Mouse (Mus musculus) myocyte (in vitro differentiated cells): ENCODE results near the gene Heg1. TPM values are rescaled to one million over a fixed set of nuclear protein-coding genes. Genes with fewer than 3 reads are reported as not detected.

ENCODE experiments used
- H3K27me3 ChIP-seq: one replicate; pipeline ENCODE4 v1.6.1; 2011; ENCODE audit not compliant: control insufficient read depth, insufficient read depth, insufficient read length
- H3K36me3 ChIP-seq: one replicate; pipeline ENCODE4 v1.6.1; 2011; ENCODE audit not compliant: control insufficient read depth, insufficient read depth
- H3K4me2 ChIP-seq: one replicate; pipeline ENCODE4 v1.6.1; 2011; ENCODE audit warnings: low read depth, control low read depth
- H3K4me3 ChIP-seq: one replicate; pipeline ENCODE4 v1.5.1; 2011; ENCODE audit warnings: mild to moderate bottlenecking, control low read depth, moderate library complexity
- H3K79me2 ChIP-seq: one replicate; pipeline ENCODE4 v1.6.1; 2011; ENCODE audit not compliant: control insufficient read depth, insufficient read depth
- H3ac ChIP-seq: one replicate; pipeline ENCODE4 v1.6.1; 2011; ENCODE audit not compliant: control insufficient read depth, insufficient read length
- CEBPB ChIP-seq: IDR thresholded peaks from 2 replicates; pipeline ENCODE4 v1.6.1; 2011; ENCODE audit warnings: mild to moderate bottlenecking, moderate library complexity; ENCODE audit not compliant: poor library complexity, insufficient read depth, severe bottlenecking
- E2F4 ChIP-seq: IDR thresholded peaks from one replicate; pipeline ENCODE4 v1.6.1; 2011; ENCODE audit warnings: mild to moderate bottlenecking, control low read depth, moderate library complexity; ENCODE audit not compliant: insufficient read depth
- MYOD1 ChIP-seq, 3 experiments: IDR thresholded peaks; one replicate each; pipeline ENCODE4 v1.6.1; 2011; ENCODE audit warnings: control low read depth in 2 of 3, low read depth in 2 of 3, mild to moderate bottlenecking in 2 of 3, moderate library complexity in 1 of 3; ENCODE audit not compliant: insufficient read length in 2 of 3, control insufficient read depth in 1 of 3
- MYOG ChIP-seq, 3 experiments: IDR thresholded peaks; one replicate each; pipeline ENCODE4 v1.6.1; 2011; ENCODE audit warnings: control low read depth in 2 of 3, low read depth in 2 of 3, mild to moderate bottlenecking in 2 of 3; ENCODE audit not compliant: insufficient read length in 2 of 3, control insufficient read depth in 1 of 3, insufficient read depth in 1 of 3
- POLR2A ChIP-seq: IDR thresholded peaks from one replicate; pipeline ENCODE4 v1.6.1; 2011; ENCODE audit warnings: low read depth, mild to moderate bottlenecking, control low read depth, moderate library complexity; ENCODE audit not compliant: insufficient read length
- POLR2AphosphoS2 ChIP-seq: IDR thresholded peaks from one replicate; pipeline ENCODE4 v1.6.1; 2011; ENCODE audit warnings: low read depth, control low read depth; ENCODE audit not compliant: insufficient read length
- REST ChIP-seq: IDR thresholded peaks from one replicate; pipeline ENCODE4 v1.6.1; 2011; ENCODE audit warnings: mild to moderate bottlenecking, control low read depth, moderate library complexity; ENCODE audit not compliant: insufficient read depth, insufficient read length
- SRF ChIP-seq: IDR thresholded peaks from one replicate; pipeline ENCODE4 v1.6.1; 2011; ENCODE audit warnings: low read depth; ENCODE audit not compliant: control insufficient read depth, insufficient read length
- TCF12 ChIP-seq: IDR thresholded peaks from one replicate; pipeline ENCODE4 v1.6.1; 2011; ENCODE audit warnings: mild to moderate bottlenecking, control low read depth; ENCODE audit not compliant: poor library complexity, insufficient read depth, severe bottlenecking
- TCF3 ChIP-seq: IDR thresholded peaks from one replicate; pipeline ENCODE4 v1.6.1; 2011; ENCODE audit warnings: low read depth, control low read depth; ENCODE audit not compliant: insufficient read length
- USF1 ChIP-seq: IDR thresholded peaks from one replicate; pipeline ENCODE4 v1.6.1; 2011; ENCODE audit warnings: low read depth, mild to moderate bottlenecking, control low read depth, moderate library complexity
- polyA plus RNA-seq: library from polyadenylated mRNA; unstranded; fragments of >200 nt; fragmentation: generic; extraction: Trizol; gene quantifications from one replicate; pipeline ENCODE4 v1.2.1, GENCODE M21; 2012; ENCODE audit warnings: missing spikeins

The Heg1 gene
- 28.3 TPM for polyA plus RNA-seq

DNA sequence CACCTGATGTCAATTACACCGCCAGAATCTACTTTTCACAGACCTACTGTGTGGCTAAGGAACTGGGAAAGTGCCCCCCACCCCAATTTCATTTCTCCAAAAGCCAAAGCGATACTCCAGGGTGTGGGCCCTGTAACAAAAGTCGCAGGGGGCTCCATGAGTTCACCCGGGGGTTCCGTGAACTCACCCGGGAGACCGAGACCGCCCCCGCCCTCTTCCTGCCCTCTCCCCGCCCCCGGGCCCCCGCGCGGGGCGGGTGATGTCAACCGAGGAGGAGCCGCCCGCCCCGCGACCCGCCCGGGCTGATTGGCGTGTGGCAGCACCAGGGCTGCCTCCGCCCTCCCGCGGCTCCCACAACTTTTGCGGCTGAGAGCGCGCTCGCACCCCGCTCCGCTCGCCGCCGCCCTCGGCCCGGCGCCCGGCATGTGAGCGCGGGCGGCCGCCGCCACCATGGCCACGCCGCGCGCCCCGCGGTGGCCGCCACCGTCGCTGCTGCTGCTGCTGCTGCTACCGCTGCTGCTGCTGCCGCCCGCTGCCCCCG, at the start of gene Heg1:
TSS of gene Heg1 (plus strand) at position 209 of the 541 bp plus-strand sequence.
- TF ChIP-seq MYOD1 (IDR thresholded peaks at IDR 0.05; ENCODE audit: control insufficient read depth in 1 of 3, insufficient read length in 2 of 3, low read depth in 2 of 3): peak in 1 of 3 experiments; percentile 43
- peak; percentile 80 for TF ChIP-seq POLR2AphosphoS2
- TF ChIP-seq SRF: no peak
- TF ChIP-seq MYOG (IDR thresholded peaks at IDR 0.05; ENCODE audit: control insufficient read depth in 1 of 3, insufficient read depth in 1 of 3, insufficient read length in 2 of 3, low read depth in 2 of 3): peak in 1 of 3 experiments; percentile 21
- peak; percentile 83 for TF ChIP-seq POLR2A
- TF ChIP-seq TCF3: peak; percentile 8
- Histone ChIP-seq H3K36me3 (no peaks in the 10 kb centered on the region), H3ac (peak within 1 kb of the TSS; percentile 95), H3K79me2 (peaks cover 42% of the 10 kb centered on the region), H3K27me3 (no peaks in the 10 kb centered on the region), H3K4me3 (peak within 1 kb of the TSS; percentile 52), H3K4me2 (peak within 1 kb of the TSS; percentile 98)

- no peaks in the 10 kb centered on the region for H3K36me3 ChIP-seq
- no peak for TF ChIP-seq E2F4
- no peak for TF ChIP-seq MYOG (IDR thresholded peaks at IDR 0.05; ENCODE audit: control insufficient read depth in 1 of 3, insufficient read depth in 1 of 3, insufficient read length in 2 of 3, low read depth in 2 of 3)
- no peak for TF ChIP-seq REST
- TF ChIP-seq CEBPB: no peak
- TF ChIP-seq POLR2A: no peak
- no peak for TF ChIP-seq SRF
- no peak for TF ChIP-seq POLR2AphosphoS2
- no peak overlapping the region for H3K4me3 ChIP-seq
- H3K4me2 ChIP-seq: no peak overlapping the region
- H3K27me3 ChIP-seq: no peaks in the 10 kb centered on the region
- no peak overlapping the region for H3ac ChIP-seq
- H3K79me2 ChIP-seq: no peaks in the 10 kb centered on the region
Measured at GRCm38 (mm10) chr16:33635836-33636595, 48.2 kb upstream of the Heg1 start.

GRCm38 (mm10) chr16:33641779-33642178, 42.4 kb upstream of the Heg1 start:
- Histone ChIP-seq H3K36me3 (no peaks in the 10 kb centered on the region), H3K4me2 (no peak overlapping the region), H3K79me2 (no peaks in the 10 kb centered on the region), H3ac (no peak overlapping the region), H3K27me3 (no peaks in the 10 kb centered on the region), H3K4me3 (no peak overlapping the region)
- no peak for TF ChIP-seq USF1
- no peak for TF ChIP-seq TCF3
- no peak for TF ChIP-seq SRF
- no peak for TF ChIP-seq TCF12
- TF ChIP-seq MYOD1 (IDR thresholded peaks at IDR 0.05; ENCODE audit: control insufficient read depth in 1 of 3, insufficient read length in 2 of 3, low read depth in 2 of 3): no peak
- TF ChIP-seq CEBPB: no peak
- TF ChIP-seq REST: no peak
- TF ChIP-seq E2F4: no peak

DNA sequence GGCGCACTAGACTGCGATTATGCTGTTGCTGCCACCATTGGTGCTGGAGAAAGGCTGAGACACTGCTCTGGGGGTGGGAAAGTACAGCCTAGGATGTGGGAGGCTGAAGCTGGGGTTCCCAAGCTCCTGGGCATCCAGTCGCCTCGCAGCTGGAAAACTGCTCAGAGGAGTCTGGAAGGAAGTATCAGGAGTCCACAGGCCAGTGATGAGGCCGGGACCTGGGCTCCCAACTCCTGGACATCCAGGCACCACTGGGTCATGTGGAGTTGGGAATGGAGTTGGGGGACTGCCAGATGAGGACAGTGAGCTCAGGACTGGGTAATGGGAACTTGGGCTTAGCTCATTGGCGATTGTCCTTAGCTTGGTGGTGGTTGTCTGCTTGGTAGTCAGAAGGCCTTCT, 31.1 kb upstream of the Heg1 start:
- no peak overlapping the region for H3K4me3 ChIP-seq
- TF ChIP-seq SRF: no peak
- TF ChIP-seq MYOD1 (IDR thresholded peaks at IDR 0.05; ENCODE audit: control insufficient read depth in 1 of 3, insufficient read length in 2 of 3, low read depth in 2 of 3): no peak
- no peak for TF ChIP-seq E2F4
- no peak for TF ChIP-seq POLR2AphosphoS2
- TF ChIP-seq POLR2A: no peak
- no peak for TF ChIP-seq TCF3
- no peak for TF ChIP-seq TCF12
- no peak overlapping the region for H3K4me2 ChIP-seq

DNA sequence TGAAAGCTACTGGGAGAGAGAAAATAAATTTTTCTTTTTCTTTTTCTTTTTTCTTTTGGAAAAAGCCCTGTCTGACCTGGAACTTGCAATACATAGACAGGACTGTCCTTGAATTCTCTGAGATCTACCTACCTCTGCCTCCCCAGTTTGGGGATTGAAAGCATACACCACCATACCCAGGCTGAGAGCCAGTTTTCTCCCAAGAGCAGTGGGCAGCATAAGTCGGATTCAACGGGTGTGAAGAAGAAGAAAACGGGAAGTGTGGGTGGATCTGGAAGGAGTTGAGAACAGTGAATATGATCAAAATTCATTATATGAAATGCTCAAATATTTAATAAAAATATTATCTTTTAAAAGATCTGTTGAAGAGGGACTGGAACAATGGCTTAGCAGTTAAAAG, 28.7 kb upstream of the Heg1 start:
- TF ChIP-seq MYOD1 (IDR thresholded peaks at IDR 0.05; ENCODE audit: control insufficient read depth in 1 of 3, insufficient read length in 2 of 3, low read depth in 2 of 3): no peak
- no peak for TF ChIP-seq POLR2A
- TF ChIP-seq E2F4: no peak
- TF ChIP-seq TCF12: no peak
- no peak overlapping the region for H3K4me3 ChIP-seq
- H3K79me2 ChIP-seq: no peaks in the 10 kb centered on the region

More for the DNA sequence above, 31.1 kb upstream of the Heg1 start:
- Histone ChIP-seq H3K36me3 (no peaks in the 10 kb centered on the region), H3K27me3 (no peaks in the 10 kb centered on the region), H3K79me2 (no peaks in the 10 kb centered on the region), H3ac (no peak overlapping the region)

DNA sequence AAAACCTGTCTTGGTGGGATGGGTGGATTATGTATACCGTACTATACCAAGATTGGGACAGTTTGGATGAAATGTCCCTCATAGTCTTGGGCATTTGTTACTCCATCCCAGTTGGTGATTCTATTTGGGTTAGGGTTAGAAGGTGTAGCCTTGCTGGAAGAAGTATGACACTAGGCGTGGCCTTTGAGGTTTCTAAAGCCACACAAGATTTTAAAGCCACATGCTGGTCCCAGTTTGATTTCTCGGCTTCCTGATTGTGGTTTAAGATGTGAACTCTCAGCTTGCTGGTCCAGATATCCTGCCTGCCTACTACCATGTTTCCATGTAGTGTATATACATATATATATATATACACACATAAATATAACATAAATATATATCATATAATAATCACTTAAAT, 27.0 kb upstream of the Heg1 start:
- Histone ChIP-seq H3K36me3 (no peaks in the 10 kb centered on the region), H3K27me3 (no peaks in the 10 kb centered on the region), H3K79me2 (no peaks in the 10 kb centered on the region), H3ac (no peak overlapping the region), H3K4me3 (no peak overlapping the region), H3K4me2 (no peak overlapping the region)
- TF ChIP-seq CEBPB (no peak), POLR2AphosphoS2 (no peak), USF1 (no peak)

More for the DNA sequence above, 28.7 kb upstream of the Heg1 start:
- Histone ChIP-seq H3K27me3 (no peaks in the 10 kb centered on the region), H3ac (no peak overlapping the region), H3K36me3 (no peaks in the 10 kb centered on the region), H3K4me2 (no peak overlapping the region)
